Mouse (Mus musculus) cerebellum, adult 2 months (tissue): ENCODE results near the gene Baiap2.
A peak's percentile ranks its signal among the peaks of the same experiment; 100 is the strongest.

Source experiments
- CTCF ChIP-seq: fragments of 200-500 bp; IDR thresholded peaks from 2 replicates; pipeline ENCODE4 v1.5.1; 2011; ENCODE audit warnings: low read depth, mild to moderate bottlenecking, control low read depth, low read length, moderate library complexity, borderline replicate concordance; ENCODE audit not compliant: insufficient read depth
- POLR2A ChIP-seq: fragments of 200-500 bp; IDR thresholded peaks from 2 replicates; pipeline ENCODE4 v1.6.1; 2011; ENCODE audit warnings: low read length, control low read depth, borderline replicate concordance; ENCODE audit not compliant: insufficient read depth

GRCm38 (mm10) chr11:119947897-119948296 lies 5.3 kb downstream of the Baiap2 start:
- TF ChIP-seq CTCF (peak; percentile 43; the same call in 1 of the 2 replicates), POLR2A (no peak)
